Mouse (Mus musculus): ENCODE results near the gene Insig1.
A peak's percentile ranks its signal among the peaks of the same experiment; 100 is the strongest.

Gene Insig1

GRCm38 (mm10) chr5:28070828-28071455 lies at the start of gene Insig1:
Gene Insig1, plus strand, starts transcription at chr5:28071363.
- peak; percentile 99 for DNase-seq

- no peak for DNase-seq
Measured at GRCm38 (mm10) chr5:28023452-28023851, 47.7 kb upstream of the Insig1 start.

DNA sequence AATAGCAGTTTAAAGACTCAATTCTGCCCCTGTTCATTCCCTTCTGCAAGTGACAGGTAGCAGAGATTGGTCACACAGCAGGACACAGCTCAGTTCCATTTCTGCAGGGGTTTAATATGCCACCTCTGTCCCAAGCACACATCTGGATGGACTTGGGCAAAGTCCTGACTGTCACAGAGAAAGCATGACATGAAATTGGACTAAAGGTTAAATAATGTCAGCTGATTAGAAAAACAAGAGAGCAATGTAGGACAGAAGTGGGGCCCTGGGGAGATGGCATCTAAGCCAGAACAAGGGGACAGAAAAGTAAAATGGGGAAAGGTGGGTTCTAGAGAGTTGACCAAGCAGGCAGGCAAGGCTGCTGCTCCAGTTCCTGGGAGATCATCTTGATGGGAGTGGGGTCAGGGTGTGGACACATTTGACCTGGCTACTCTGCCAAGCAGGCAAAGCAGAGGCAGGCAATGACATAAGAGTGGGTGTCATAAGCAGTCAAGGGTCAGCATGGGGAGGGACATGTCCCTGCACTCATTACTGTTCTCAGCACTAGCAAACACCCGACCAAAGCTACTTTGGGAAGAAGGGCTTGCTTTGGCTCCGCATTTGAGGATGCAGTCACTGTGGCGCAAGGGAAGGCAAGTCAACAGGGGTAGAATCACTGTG lies 39.5 kb upstream of the Insig1 start:
- no peak for DNase-seq

- no peak for DNase-seq
Measured at GRCm38 (mm10) chr5:28032866-28033265, 38.3 kb upstream of the Insig1 start.

- DNase-seq, result no peak
Measured at GRCm38 (mm10) chr5:28033281-28033680, 37.9 kb upstream of the Insig1 start.

- DNase-seq, result no peak
Measured at GRCm38 (mm10) chr5:28033826-28034225, 37.3 kb upstream of the Insig1 start.

DNA sequence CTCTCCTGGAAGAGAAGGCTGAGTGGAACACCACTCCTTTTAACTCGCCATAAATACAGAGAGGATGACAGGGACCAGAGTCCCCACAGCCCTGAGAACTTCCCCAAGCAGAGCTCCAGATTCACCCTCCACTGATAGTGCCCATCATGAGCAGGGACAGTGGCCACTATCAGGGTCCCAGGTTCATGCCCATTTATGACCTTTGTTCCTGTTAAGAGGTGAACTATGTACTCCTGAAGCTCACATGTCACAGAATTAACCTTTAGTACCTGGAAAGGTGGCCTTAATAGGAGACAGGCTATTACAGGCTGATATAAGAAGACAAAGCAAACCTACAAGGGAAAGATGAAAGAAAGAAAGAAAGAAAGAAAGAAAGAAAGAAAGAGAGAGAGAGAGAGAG lies 35.2 kb upstream of the Insig1 start:
- no peak for DNase-seq

GRCm38 (mm10) chr5:28036518-28036917 lies 34.6 kb upstream of the Insig1 start:
- no peak for DNase-seq

DNA sequence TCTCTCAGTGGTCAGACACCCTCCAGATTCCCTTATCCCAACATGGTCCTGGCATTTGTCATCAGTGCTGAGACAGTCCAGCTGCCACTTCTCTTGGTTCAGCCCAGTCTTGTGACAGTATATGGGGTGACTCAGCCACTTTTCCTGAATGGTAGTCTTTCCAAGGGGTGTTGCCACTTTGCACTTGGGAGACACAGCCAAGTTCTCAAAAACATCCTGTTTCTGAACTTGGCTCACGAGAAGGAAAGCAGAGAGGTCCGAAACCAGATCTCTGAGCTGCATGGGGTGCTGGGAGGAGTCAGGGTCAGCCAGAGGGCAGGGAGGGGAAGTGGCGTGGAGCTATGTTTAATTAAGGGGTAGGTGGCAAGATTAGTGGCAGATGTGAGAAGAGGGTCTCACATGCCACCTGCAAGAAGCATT lies 34.0 kb upstream of the Insig1 start:
- DNase-seq, result peak; percentile 66

DNA sequence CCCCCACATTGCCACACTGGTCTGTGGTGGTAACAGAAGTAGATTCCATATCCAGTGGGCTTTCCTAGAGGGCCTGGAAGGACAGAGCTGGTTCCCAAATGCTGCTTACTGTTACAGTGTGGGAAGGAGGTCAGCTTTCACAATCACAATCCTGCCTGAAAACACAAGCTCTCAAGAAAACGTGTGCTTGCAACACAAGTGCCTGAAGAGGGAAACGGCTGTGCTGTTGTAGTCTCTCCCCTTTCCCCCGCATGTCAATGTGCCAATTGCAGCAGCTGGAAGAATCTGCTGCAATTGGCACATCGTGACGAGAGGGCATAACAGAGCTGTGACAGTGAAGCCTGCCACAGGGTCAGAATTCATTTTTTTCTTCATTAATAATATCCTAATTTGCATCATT lies 33.5 kb upstream of the Insig1 start:
- DNase-seq, result no peak

GRCm38 (mm10) chr5:28038115-28038514 lies 33.0 kb upstream of the Insig1 start:
- peak; percentile 89 for DNase-seq

DNA sequence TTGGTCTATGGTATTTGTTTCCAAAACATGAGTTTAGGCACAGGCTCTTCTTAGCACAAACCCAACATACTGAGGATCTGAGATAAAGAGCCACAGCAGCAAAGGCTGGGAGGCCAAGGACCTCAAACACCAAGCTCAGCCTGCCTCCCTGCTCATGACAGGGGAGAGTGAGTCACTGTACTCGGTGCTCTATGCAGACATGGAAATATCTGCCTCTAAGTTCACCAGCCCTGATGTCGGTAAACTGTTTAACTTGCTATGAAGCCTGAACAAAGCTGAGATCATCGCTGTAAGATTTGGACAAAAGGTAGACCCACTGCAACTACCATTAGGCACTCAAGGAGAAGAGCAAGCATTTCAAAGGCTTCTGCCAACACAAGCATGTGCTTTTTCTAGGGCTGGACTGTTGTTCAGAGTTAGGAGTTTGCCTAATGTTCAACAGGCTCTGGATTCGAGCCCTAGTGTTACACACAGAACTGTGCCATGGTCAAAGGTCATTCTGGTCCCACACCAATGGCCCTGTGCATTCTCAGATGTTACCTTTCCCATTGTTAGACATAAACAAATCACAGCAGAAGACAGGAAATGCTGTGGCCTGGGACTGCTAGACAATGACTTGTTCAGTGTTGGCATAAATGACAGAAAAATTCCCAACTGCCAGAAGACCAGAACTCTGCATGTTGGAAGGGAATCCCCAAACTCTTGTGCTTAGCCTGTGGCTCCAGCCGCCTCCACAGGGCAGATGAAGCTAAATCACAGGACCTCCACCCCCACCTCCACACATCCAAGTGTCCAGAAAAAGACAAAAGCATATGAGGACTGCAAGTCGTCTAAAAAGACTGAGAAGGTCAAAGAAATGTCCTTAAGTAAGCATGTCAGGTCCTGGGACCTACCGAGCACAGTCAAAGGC lies 31.2 kb upstream of the Insig1 start:
- DNase-seq, result peak; percentile 37

GRCm38 (mm10) chr5:28040726-28041125 lies 30.4 kb upstream of the Insig1 start:
- no peak for DNase-seq

- no peak for DNase-seq
Measured at GRCm38 (mm10) chr5:28042021-28042420, 29.1 kb upstream of the Insig1 start.

- no peak for DNase-seq
Measured at GRCm38 (mm10) chr5:28042779-28043178, 28.4 kb upstream of the Insig1 start.

GRCm38 (mm10) chr5:28043386-28043785 lies 27.8 kb upstream of the Insig1 start:
- DNase-seq, result no peak

- DNase-seq, result no peak
Measured at GRCm38 (mm10) chr5:28046966-28047365, 24.2 kb upstream of the Insig1 start.

DNA sequence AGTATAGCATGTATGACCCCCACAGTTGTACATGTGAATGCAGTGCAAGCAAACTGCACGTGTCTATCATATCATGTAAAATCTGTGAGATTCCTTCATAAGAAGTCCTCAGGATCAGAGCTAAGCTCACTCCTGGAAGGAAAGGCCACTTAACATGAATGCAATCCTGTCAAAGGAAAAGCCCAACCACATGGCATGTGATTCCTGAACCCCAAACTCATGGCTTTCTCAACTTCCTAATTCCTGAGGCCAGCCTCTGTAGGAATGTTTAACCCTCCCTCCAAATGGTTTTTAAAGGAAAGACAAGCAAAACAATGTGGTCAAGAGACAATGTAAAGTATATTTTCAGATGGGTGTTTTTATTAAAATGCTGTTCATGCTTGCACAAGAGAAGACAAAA lies 23.2 kb upstream of the Insig1 start:
- no peak for DNase-seq

- DNase-seq, result peak; percentile 93
Measured at GRCm38 (mm10) chr5:28055450-28055849, 15.7 kb upstream of the Insig1 start.

DNA sequence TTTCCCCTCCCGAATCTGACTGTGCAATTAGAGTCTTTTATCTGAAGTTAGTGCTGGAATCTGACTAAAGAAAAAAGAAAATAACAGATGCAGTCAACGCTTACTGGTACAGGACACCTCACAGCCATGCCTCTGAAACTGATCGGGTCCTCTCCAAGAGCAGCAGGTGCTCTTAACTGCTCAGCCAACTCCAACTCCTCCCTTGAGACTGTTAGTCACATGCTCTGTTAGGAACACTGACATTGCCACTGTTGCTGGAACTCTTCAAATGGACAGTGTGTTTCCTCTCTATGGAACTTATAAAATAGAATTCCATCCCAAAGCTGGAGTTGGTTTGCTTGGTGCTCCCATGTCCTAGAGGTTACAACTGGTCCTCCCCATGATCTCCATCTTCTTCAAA lies 14.3 kb upstream of the Insig1 start:
- no peak for DNase-seq

DNA sequence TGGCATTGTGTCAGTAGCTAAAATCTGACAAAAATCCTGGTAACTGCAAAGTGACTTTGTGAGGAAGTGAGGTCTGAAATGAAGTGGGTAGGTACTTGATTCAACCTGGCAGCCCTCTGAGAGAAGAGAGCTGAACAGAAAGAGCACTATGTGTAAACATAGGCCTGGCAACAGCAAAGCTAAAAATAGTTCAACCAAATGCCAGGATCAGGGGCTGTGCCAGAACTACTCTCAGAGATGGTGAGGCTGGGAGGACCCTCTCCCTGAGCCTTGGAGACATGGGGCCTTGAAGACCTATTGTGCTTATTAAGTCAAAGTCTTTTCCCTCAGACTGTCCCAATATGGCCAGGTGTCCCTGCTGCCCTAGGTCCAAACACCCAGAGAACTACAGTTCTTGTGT lies 10.7 kb upstream of the Insig1 start:
- no peak for DNase-seq

DNA sequence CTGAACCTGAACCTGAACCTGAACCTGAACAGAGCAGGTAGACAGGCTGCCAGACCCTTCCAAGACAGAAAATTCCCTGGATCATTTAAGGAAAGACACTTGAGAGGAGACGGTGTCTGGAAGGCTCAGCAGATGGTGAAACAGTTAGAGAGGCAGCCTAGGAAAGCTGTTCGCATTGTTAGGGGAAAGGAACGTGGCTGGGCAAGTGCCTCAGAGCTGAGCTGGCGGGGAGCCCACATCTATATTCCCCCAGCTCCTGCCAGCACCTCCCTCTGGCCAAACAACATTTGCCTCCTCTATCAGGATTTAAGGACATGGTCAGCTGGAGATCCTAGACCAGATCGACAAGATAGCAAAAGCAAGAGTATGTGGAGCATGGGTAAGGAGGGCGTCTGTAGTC lies 10.2 kb upstream of the Insig1 start:
- DNase-seq, result no peak

- no peak for DNase-seq
Measured at GRCm38 (mm10) chr5:28063989-28064624, 7.1 kb upstream of the Insig1 start.
